Mouse (Mus musculus): ENCODE data around the gene Mpeg1.

- TF ChIP-seq EP300 (IDR thresholded peaks at IDR 0.05; ENCODE audit: insufficient read depth, low read depth, low read length) = no peak
- TF ChIP-seq CTCF (IDR thresholded peaks at IDR 0.05; ENCODE audit: low read depth, low read length) = no peak
These were observed 40.0 kb upstream of the Mpeg1 start for GRCm38 (mm10) chr19:12420555-12420954.
